Mouse (Mus musculus): ENCODE measurements around the gene Pxdn. TPM values are rescaled to one million over a fixed set of nuclear protein-coding genes. Genes with fewer than 3 reads are reported as not detected.

The Pxdn gene
- polyA plus RNA-seq, 2 experiments, result 3.0 to 3.2 TPM

- Histone ChIP-seq H3K9ac (replicated peaks) (no peak overlapping the region), H3K27me3 (ENCODE audit: control insufficient read depth, insufficient read depth, low read length) (no peaks in the 10 kb centered on the region), H3K36me3 (replicated peaks; ENCODE audit: control insufficient read depth, insufficient read depth, low read depth) (no peaks in the 10 kb centered on the region), H3K4me2 (ENCODE audit: low read depth) (no peak overlapping the region), H3K4me3 (ENCODE audit: insufficient read depth in 1 of 2, low read depth in 2 of 2, low read length in 2 of 2) (no peak overlapping the region), H3K4me1 (replicated peaks; ENCODE audit: control insufficient read depth in 2 of 2, insufficient read depth in 2 of 2, low read length in 1 of 2) (no peaks in the 10 kb centered on the region), H3K27ac (no peak overlapping the region), H3K9me3 (ENCODE audit: control insufficient read depth, low read length) (no peaks in the 10 kb centered on the region)
- no peak for DNase-seq (ENCODE audit: low read depth in 3 of 3, low spot score in 3 of 3)
- ATAC-seq (ENCODE audit: insufficient read depth), result no peak
- TF ChIP-seq CTCF (IDR thresholded peaks at IDR 0.05; ENCODE audit: low read depth) (no peak), EP300 (IDR thresholded peaks at IDR 0.05; ENCODE audit: low read depth) (no peak)
- WGBS (ENCODE audit: insufficient replicate concordance), result 52% methylated on average over 3 of the region's 3 CpGs
These were observed 21.3 kb upstream of the Pxdn start for GRCm38 (mm10) chr12:29916139-29916538.

DNA sequence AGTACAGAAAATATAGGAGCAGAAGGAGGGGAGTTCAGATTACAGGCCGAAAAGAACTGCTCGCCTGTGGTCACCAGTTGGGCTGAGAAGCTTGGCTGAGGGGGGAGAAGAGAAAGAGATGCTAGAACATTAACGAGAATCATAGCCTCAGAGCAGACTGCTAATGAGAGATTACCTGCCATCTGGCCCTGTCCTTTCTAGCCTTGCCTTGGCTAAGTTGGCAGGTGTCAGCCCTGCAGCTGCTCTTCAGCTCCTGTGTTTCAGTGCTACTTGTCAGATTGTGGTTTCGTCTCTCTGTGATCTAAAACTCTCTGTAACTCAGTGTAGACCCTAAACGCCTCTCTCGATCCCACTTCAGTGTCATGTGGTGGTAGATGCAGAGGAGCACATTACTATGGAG is 20.6 kb upstream of the Pxdn start:
- H3K36me3 ChIP-seq (replicated peaks; ENCODE audit: control insufficient read depth, insufficient read depth, low read depth), result no peaks in the 10 kb centered on the region
- no peak for TF ChIP-seq CTCF (IDR thresholded peaks at IDR 0.05; ENCODE audit: low read depth)
- no peak for TF ChIP-seq EP300 (IDR thresholded peaks at IDR 0.05; ENCODE audit: low read depth)
- ATAC-seq (ENCODE audit: insufficient read depth) (no peak), DNase-seq (ENCODE audit: low read depth in 3 of 3, low spot score in 3 of 3) (no peak)
- H3K4me1 ChIP-seq (replicated peaks; ENCODE audit: control insufficient read depth in 2 of 2, insufficient read depth in 2 of 2, low read length in 1 of 2), result no peaks in the 10 kb centered on the region
- H3K27me3 ChIP-seq (ENCODE audit: control insufficient read depth, insufficient read depth, low read length), result no peaks in the 10 kb centered on the region
- H3K4me2 ChIP-seq (ENCODE audit: low read depth), result no peak overlapping the region
- H3K4me3 ChIP-seq (ENCODE audit: insufficient read depth in 1 of 2, low read depth in 2 of 2, low read length in 2 of 2), result no peak overlapping the region
- H3K27ac ChIP-seq, result no peak overlapping the region
- WGBS (ENCODE audit: insufficient replicate concordance), result 65% methylated on average over 6 of the region's 6 CpGs
- H3K9me3 ChIP-seq (ENCODE audit: control insufficient read depth, low read length), result no peaks in the 10 kb centered on the region
- H3K9ac ChIP-seq (replicated peaks), result no peak overlapping the region

DNA sequence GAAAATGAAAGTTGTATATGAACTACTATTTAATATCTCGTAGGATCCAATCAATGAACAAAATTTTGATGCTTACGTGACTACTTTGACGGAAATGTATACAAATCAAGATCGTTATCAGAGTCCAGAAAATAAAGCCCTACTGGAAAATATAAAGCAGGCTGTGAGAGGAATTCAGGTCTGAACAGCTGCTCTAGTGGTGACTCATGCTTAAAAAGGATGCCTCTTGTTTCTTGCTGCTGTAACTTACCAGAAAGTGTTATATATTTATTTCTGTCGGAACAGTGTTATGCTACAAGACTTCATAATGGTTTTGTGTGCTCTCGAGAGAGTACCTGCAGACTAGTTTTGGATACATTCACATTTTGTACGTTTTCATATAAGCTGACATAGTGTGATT is 17.1 kb upstream of the Pxdn start:
- Histone ChIP-seq H3K9me3 (ENCODE audit: control insufficient read depth, low read length) (no peaks in the 10 kb centered on the region), H3K4me2 (ENCODE audit: low read depth) (no peak overlapping the region), H3K36me3 (replicated peaks; ENCODE audit: control insufficient read depth, insufficient read depth, low read depth) (no peaks in the 10 kb centered on the region), H3K4me3 (ENCODE audit: insufficient read depth in 1 of 2, low read depth in 2 of 2, low read length in 2 of 2) (no peak overlapping the region), H3K4me1 (replicated peaks; ENCODE audit: control insufficient read depth in 2 of 2, insufficient read depth in 2 of 2, low read length in 1 of 2) (no peaks in the 10 kb centered on the region), H3K9ac (replicated peaks) (no peak overlapping the region), H3K27me3 (ENCODE audit: control insufficient read depth, insufficient read depth, low read length) (no peaks in the 10 kb centered on the region), H3K27ac (no peak overlapping the region)
- no peak for ATAC-seq (ENCODE audit: insufficient read depth)
- no peak for TF ChIP-seq EP300 (IDR thresholded peaks at IDR 0.05; ENCODE audit: low read depth)
- no peak for TF ChIP-seq CTCF (IDR thresholded peaks at IDR 0.05; ENCODE audit: low read depth)
- WGBS (ENCODE audit: insufficient replicate concordance), result 63% methylated on average over 7 of the region's 7 CpGs
- DNase-seq (ENCODE audit: low read depth in 3 of 3, low spot score in 3 of 3), result no peak

GRCm38 (mm10) chr12:29921481-29921880 is 15.9 kb upstream of the Pxdn start:
- Histone ChIP-seq H3K9me3 (ENCODE audit: control insufficient read depth, low read length) (no peaks in the 10 kb centered on the region), H3K27me3 (ENCODE audit: control insufficient read depth, insufficient read depth, low read length) (no peaks in the 10 kb centered on the region), H3K4me3 (ENCODE audit: insufficient read depth in 1 of 2, low read depth in 2 of 2, low read length in 2 of 2) (no peak overlapping the region), H3K4me1 (replicated peaks; ENCODE audit: control insufficient read depth in 2 of 2, insufficient read depth in 2 of 2, low read length in 1 of 2) (no peaks in the 10 kb centered on the region), H3K36me3 (replicated peaks; ENCODE audit: control insufficient read depth, insufficient read depth, low read depth) (no peaks in the 10 kb centered on the region), H3K27ac (no peak overlapping the region), H3K9ac (replicated peaks) (no peak overlapping the region), H3K4me2 (ENCODE audit: low read depth) (no peak overlapping the region)
- 67% methylated on average over 11 of the region's 11 CpGs for WGBS (ENCODE audit: insufficient replicate concordance)
- ATAC-seq (ENCODE audit: insufficient read depth), result no peak
- DNase-seq (ENCODE audit: low read depth in 3 of 3, low spot score in 3 of 3), result no peak
- no peak for TF ChIP-seq EP300 (IDR thresholded peaks at IDR 0.05; ENCODE audit: low read depth)
- TF ChIP-seq CTCF (IDR thresholded peaks at IDR 0.05; ENCODE audit: low read depth), result no peak

DNA sequence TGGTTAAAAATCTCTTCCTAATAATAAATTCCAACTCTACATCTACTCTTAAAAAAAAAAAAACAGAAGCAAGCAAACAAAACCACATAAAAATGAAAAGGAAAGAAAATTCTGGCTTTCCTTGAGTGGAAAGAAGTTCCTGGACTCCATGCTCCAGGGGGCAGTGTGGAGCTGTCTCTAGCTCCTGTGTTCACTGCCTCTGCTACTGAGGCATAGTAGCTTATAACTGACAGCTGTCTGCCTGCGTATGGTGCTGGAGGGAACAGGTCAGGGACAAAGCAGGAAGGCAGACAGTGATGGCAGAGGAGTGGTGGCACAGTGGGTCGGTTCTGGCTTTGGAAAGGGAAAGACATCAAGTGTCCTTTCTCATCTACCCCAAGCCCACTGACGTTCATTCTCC is 10.5 kb upstream of the Pxdn start:
- WGBS (ENCODE audit: insufficient replicate concordance), result 27% methylated on average over 3 of the region's 3 CpGs
- no peak overlapping the region for H3K4me2 ChIP-seq (ENCODE audit: low read depth)
- no peaks in the 10 kb centered on the region for H3K27me3 ChIP-seq (ENCODE audit: control insufficient read depth, insufficient read depth, low read length)
- TF ChIP-seq EP300 (IDR thresholded peaks at IDR 0.05; ENCODE audit: low read depth) (no peak), CTCF (IDR thresholded peaks at IDR 0.05; ENCODE audit: low read depth) (peak; percentile 39)
- no peaks in the 10 kb centered on the region for H3K9me3 ChIP-seq (ENCODE audit: control insufficient read depth, low read length)
- no peak overlapping the region for H3K27ac ChIP-seq
- no peak for ATAC-seq (ENCODE audit: insufficient read depth)
- no peak overlapping the region for H3K4me3 ChIP-seq (ENCODE audit: insufficient read depth in 1 of 2, low read depth in 2 of 2, low read length in 2 of 2)
- H3K36me3 ChIP-seq (replicated peaks; ENCODE audit: control insufficient read depth, insufficient read depth, low read depth), result no peaks in the 10 kb centered on the region
- DNase-seq (ENCODE audit: low read depth in 3 of 3, low spot score in 3 of 3), result no peak
- H3K9ac ChIP-seq (replicated peaks), result no peak overlapping the region
- H3K4me1 ChIP-seq (replicated peaks; ENCODE audit: control insufficient read depth in 2 of 2, insufficient read depth in 2 of 2, low read length in 1 of 2), result no peaks in the 10 kb centered on the region

Data from liver, embryonic 14.5 days (tissue).